Mouse (Mus musculus): ENCODE results near the gene Nprl2. TPM values are rescaled to one million over a fixed set of nuclear protein-coding genes. Genes with fewer than 3 reads are reported as not detected.
"Not testable (repeated sequence)": the region's sequence is repeated elsewhere in the genome, so short reads cannot be mapped to it uniquely, and the experiment has no call there.

Nprl2 gene
- polyA plus RNA-seq, 1 experiment from 2014 or later = 27.8 TPM

- Histone ChIP-seq H3K4me1 (peaks cover 54% of the 10 kb centered on the region), H3K9ac (peak overlapping the region; percentile 95), H3K4me2 (peak overlapping the region; percentile 96), H3K9me3 (no peaks in the 10 kb centered on the region), H3K27me3 (replicated peaks) (peaks cover 12% of the 10 kb centered on the region), H3K4me3 (peak overlapping the region; percentile 86), H3K27ac (replicated peaks) (peak overlapping the region; percentile 99), H3K36me3 (peaks cover 44% of the 10 kb centered on the region)
- ATAC-seq (ENCODE audit: extremely low read depth, insufficient number of reproducible peaks, low FRiP score, low TSS enrichment) = no peak
- 20% methylated on average over 2 of the region's 2 CpGs for WGBS
Measured at GRCm38 (mm10) chr9:107555701-107556100, 13.7 kb downstream of the Nprl2 start.

- H3K9ac ChIP-seq = peak overlapping the region; percentile 95
- no peaks in the 10 kb centered on the region for H3K9me3 ChIP-seq
- H3K4me3 ChIP-seq = peak overlapping the region; percentile 86
- H3K4me2 ChIP-seq = peak overlapping the region; percentile 96
- peaks cover 50% of the 10 kb centered on the region for H3K36me3 ChIP-seq
- peaks cover 8% of the 10 kb centered on the region; the same call in 1 of the 2 replicates for H3K27me3 ChIP-seq (replicated peaks)
- WGBS = 52% methylated on average over 3 of the region's 3 CpGs
- 0 out of 2 replicates have a peak overlapping the region, but pooled peaks have one; percentile 12 for H3K27ac ChIP-seq (replicated peaks)
- no peak for ATAC-seq (ENCODE audit: extremely low read depth, insufficient number of reproducible peaks, low FRiP score, low TSS enrichment)
- H3K4me1 ChIP-seq = peaks cover 48% of the 10 kb centered on the region
Measured at GRCm38 (mm10) chr9:107556346-107556745, 14.3 kb downstream of the Nprl2 start.

- peak; percentile 92 for ATAC-seq (ENCODE audit: extremely low read depth, insufficient number of reproducible peaks, low FRiP score, low TSS enrichment)
- Histone ChIP-seq H3K4me1 (peaks cover 49% of the 10 kb centered on the region), H3K9me3 (no peaks in the 10 kb centered on the region), H3K36me3 (peaks cover 59% of the 10 kb centered on the region), H3K4me2 (peak within 1 kb of the TSS; percentile 90), H3K27ac (replicated peaks) (peak within 1 kb of the TSS; percentile 76), H3K9ac (peak within 1 kb of the TSS; percentile 94), H3K4me3 (peak within 1 kb of the TSS; percentile 93), H3K27me3 (replicated peaks) (no peaks in the 10 kb centered on the region)
- WGBS = under 1% methylated on average over 43 of the region's 46 CpGs
Measured at GRCm38 (mm10) chr9:107563029-107563581, 21.1 kb downstream of the Nprl2 start, which contains the start of gene Tusc2. Gene Tusc2, plus strand, starts transcription at chr9:107563255.

GRCm38 (mm10) chr9:107565556-107565955, 23.5 kb downstream of the Nprl2 start:
- not testable (repeated sequence) for ATAC-seq (ENCODE audit: extremely low read depth, insufficient number of reproducible peaks, low FRiP score, low TSS enrichment); H3K27me3 ChIP-seq (replicated peaks); H3K9me3 ChIP-seq
- Histone ChIP-seq H3K4me2 (peak overlapping the region; percentile 81), H3K4me3 (peak overlapping the region; percentile 8; the same call in 1 of the 2 replicates), H3K36me3 (peaks cover 39% of the 10 kb centered on the region), H3K4me1 (peaks cover 59% of the 10 kb centered on the region), H3K27ac (replicated peaks) (peak overlapping the region; percentile 83), H3K9ac (peak overlapping the region; percentile 42; the same call in 1 of the 2 replicates)
- 48% methylated on average over 5 of the region's 5 CpGs for WGBS

GRCm38 (mm10) chr9:107566041-107566709, 24.1 kb downstream of the Nprl2 start:
- no peaks in the 10 kb centered on the region for H3K27me3 ChIP-seq (replicated peaks)
- H3K36me3 ChIP-seq = peaks cover 39% of the 10 kb centered on the region
- H3K4me1 ChIP-seq = peaks cover 65% of the 10 kb centered on the region
- 43% methylated on average over 15 of the region's 15 CpGs for WGBS
- H3K27ac ChIP-seq (replicated peaks) = peak overlapping the region; percentile 83
- peak overlapping the region; percentile 81 for H3K4me2 ChIP-seq
- no peaks in the 10 kb centered on the region for H3K9me3 ChIP-seq
- H3K9ac ChIP-seq = no peak overlapping the region
- peak overlapping the region; percentile 17; the same call in 1 of the 2 replicates for H3K4me3 ChIP-seq
- no peak for ATAC-seq (ENCODE audit: extremely low read depth, insufficient number of reproducible peaks, low FRiP score, low TSS enrichment)

- Histone ChIP-seq H3K9ac (no peak overlapping the region), H3K4me2 (peak overlapping the region; percentile 81), H3K4me1 (peaks cover 72% of the 10 kb centered on the region), H3K27ac (replicated peaks) (peak overlapping the region; percentile 83), H3K9me3 (no peaks in the 10 kb centered on the region), H3K4me3 (no peak overlapping the region), H3K36me3 (peaks cover 39% of the 10 kb centered on the region), H3K27me3 (replicated peaks) (no peaks in the 10 kb centered on the region)
- ATAC-seq (ENCODE audit: extremely low read depth, insufficient number of reproducible peaks, low FRiP score, low TSS enrichment) = no peak
- 55% methylated on average over 3 of the region's 3 CpGs for WGBS
Measured at GRCm38 (mm10) chr9:107566855-107567254, 24.8 kb downstream of the Nprl2 start.

GRCm38 (mm10) chr9:107567702-107568319, 25.8 kb downstream of the Nprl2 start, which contains the start of gene Hyal2:
Gene Hyal2, plus strand, starts transcription at chr9:107567945.
- Histone ChIP-seq H3K27ac (replicated peaks) (peak within 1 kb of the TSS; percentile 83), H3K9ac (peak within 1 kb of the TSS; percentile 93), H3K27me3 (replicated peaks) (no peaks in the 10 kb centered on the region), H3K4me3 (peak within 1 kb of the TSS; percentile 87), H3K9me3 (no peaks in the 10 kb centered on the region), H3K36me3 (peaks cover 42% of the 10 kb centered on the region), H3K4me2 (peak within 1 kb of the TSS; percentile 81), H3K4me1 (peaks cover 69% of the 10 kb centered on the region)
- WGBS = 8% methylated on average over 18 of the region's 18 CpGs
- ATAC-seq (ENCODE audit: extremely low read depth, insufficient number of reproducible peaks, low FRiP score, low TSS enrichment) = no peak

GRCm38 (mm10) chr9:107568331-107569261, 26.6 kb downstream of the Nprl2 start:
- peaks cover 66% of the 10 kb centered on the region for H3K4me1 ChIP-seq
- peak; percentile 77 for ATAC-seq (ENCODE audit: extremely low read depth, insufficient number of reproducible peaks, low FRiP score, low TSS enrichment)
- H3K27ac ChIP-seq (replicated peaks) = peak overlapping the region; percentile 83
- peak overlapping the region; percentile 87 for H3K4me3 ChIP-seq
- H3K27me3 ChIP-seq (replicated peaks) = no peaks in the 10 kb centered on the region
- WGBS = under 1% methylated on average over 41 of the region's 41 CpGs
- peak overlapping the region; percentile 81 for H3K4me2 ChIP-seq
- peak overlapping the region; percentile 93 for H3K9ac ChIP-seq
- peaks cover 50% of the 10 kb centered on the region for H3K36me3 ChIP-seq
- H3K9me3 ChIP-seq = no peaks in the 10 kb centered on the region

- H3K9ac ChIP-seq = peak overlapping the region; percentile 93
- H3K4me3 ChIP-seq = peak overlapping the region; percentile 87
- H3K4me1 ChIP-seq = peaks cover 59% of the 10 kb centered on the region
- peak overlapping the region; percentile 83 for H3K27ac ChIP-seq (replicated peaks)
- WGBS = under 1% methylated on average over 23 of the region's 23 CpGs
- peak; percentile 20 for ATAC-seq (ENCODE audit: extremely low read depth, insufficient number of reproducible peaks, low FRiP score, low TSS enrichment)
- peaks cover 53% of the 10 kb centered on the region for H3K36me3 ChIP-seq
- peak overlapping the region; percentile 81 for H3K4me2 ChIP-seq
- H3K9me3 ChIP-seq = no peaks in the 10 kb centered on the region
- no peaks in the 10 kb centered on the region for H3K27me3 ChIP-seq (replicated peaks)
Measured at GRCm38 (mm10) chr9:107569270-107569669, 27.2 kb downstream of the Nprl2 start.

- H3K36me3 ChIP-seq = peaks cover 53% of the 10 kb centered on the region
- ATAC-seq (ENCODE audit: extremely low read depth, insufficient number of reproducible peaks, low FRiP score, low TSS enrichment) = no peak
- H3K27me3 ChIP-seq (replicated peaks) = no peaks in the 10 kb centered on the region
- peak overlapping the region; percentile 87 for H3K4me3 ChIP-seq
- peak overlapping the region; percentile 83 for H3K27ac ChIP-seq (replicated peaks)
- H3K9ac ChIP-seq = peak overlapping the region; percentile 93
- H3K9me3 ChIP-seq = no peaks in the 10 kb centered on the region
- peaks cover 57% of the 10 kb centered on the region for H3K4me1 ChIP-seq
- H3K4me2 ChIP-seq = peak overlapping the region; percentile 81
- 50% methylated on average over 13 of the region's 13 CpGs for WGBS
Measured at GRCm38 (mm10) chr9:107570016-107570415, 28.0 kb downstream of the Nprl2 start.

Data from heart, embryonic 13.5 days (tissue).